Mouse (Mus musculus) kidney, embryonic 15.5 days (tissue): ENCODE measurements at regions not wholly inside any gene's neighbourhood (a gene's known extent, or its start where the extent isn't known, plus 50 kb on each side); places are given as distances from the start of the nearest gene placed in this dataset.
"Not testable (repeated sequence)": the region's sequence is repeated elsewhere in the genome, so short reads cannot be mapped to it uniquely, and the experiment has no call there.

Source experiments
- ATAC-seq: fragments of 200-750 bp; cut with Nextera tagmentation; replicated peaks from 2 replicates; pipeline ENCODE4 v1.8.0; 2017; ENCODE audit warnings: moderate TSS enrichment; ENCODE audit not compliant: low FRiP score
- H3K27ac ChIP-seq: fragments of 300-500 bp; sonication (generic); 2 replicates; pipeline ENCODE4 v1.5.1; 2015; ENCODE audit warnings: mild to moderate bottlenecking, inconsistent platforms
- H3K27me3 ChIP-seq: fragments of 300-500 bp; sonication (generic); 2 replicates; pipeline ENCODE4 v1.6.1; 2015; ENCODE audit warnings: inconsistent platforms
- H3K36me3 ChIP-seq: fragments of 300-500 bp; sonication (generic); 2 replicates; pipeline ENCODE4 v1.6.1; 2015; ENCODE audit warnings: inconsistent platforms
- H3K4me1 ChIP-seq: fragments of 300-500 bp; sonication (generic); 2 replicates; pipeline ENCODE4 v1.6.1; 2015; ENCODE audit warnings: inconsistent platforms
- H3K4me2 ChIP-seq: fragments of 300-500 bp; sonication (generic); 2 replicates; pipeline ENCODE4 v1.6.1; 2015; ENCODE audit warnings: moderate library complexity, mild to moderate bottlenecking, inconsistent platforms
- H3K4me3 ChIP-seq: fragments of 300-500 bp; sonication (generic); replicated peaks from 2 replicates; pipeline ENCODE4 v1.5.1; 2015; ENCODE audit warnings: mild to moderate bottlenecking, inconsistent platforms
- H3K9ac ChIP-seq: fragments of 300-500 bp; sonication (generic); 2 replicates; pipeline ENCODE4 v1.6.1; 2015; ENCODE audit warnings: mild to moderate bottlenecking, inconsistent platforms
- H3K9me3 ChIP-seq: fragments of 300-500 bp; sonication (generic); replicated peaks from 2 replicates; pipeline ENCODE4 v1.6.1; 2016; ENCODE audit warnings: inconsistent platforms
- WGBS: fragments of 180-500 bp; shearing (Covaris S2); methylation state at CpG from one replicate; pipeline ENCODE4 v1.1.7; 2015; ENCODE audit warnings: mixed read lengths; 5-methylcytosine and 5-hydroxymethylcytosine counted together

GRCm38 (mm10) chr5:14309981-14310380, 204.7 kb upstream of the Pclo start:
- Histone ChIP-seq H3K4me3 (no peak overlapping the region), H3K9me3 (no peaks in the 10 kb centered on the region), H3K27ac (no peak overlapping the region), H3K9ac (no peak overlapping the region), H3K4me1 (no peaks in the 10 kb centered on the region), H3K27me3 (no peaks in the 10 kb centered on the region), H3K4me2 (no peak overlapping the region), H3K36me3 (no peaks in the 10 kb centered on the region)
- ATAC-seq = no peak
- 86% methylated on average over 5 of the region's 5 CpGs for WGBS

GRCm38 (mm10) chr5:14311729-14312128, 203.0 kb upstream of the Pclo start:
- 87% methylated on average over 3 of the region's 3 CpGs for WGBS
- no peak for ATAC-seq
- no peak overlapping the region for H3K4me2 ChIP-seq
- H3K9ac ChIP-seq = no peak overlapping the region
- no peak overlapping the region for H3K4me3 ChIP-seq
- no peaks in the 10 kb centered on the region for H3K36me3 ChIP-seq
- no peaks in the 10 kb centered on the region for H3K27me3 ChIP-seq
- no peak overlapping the region for H3K27ac ChIP-seq
- no peaks in the 10 kb centered on the region for H3K4me1 ChIP-seq
- no peaks in the 10 kb centered on the region for H3K9me3 ChIP-seq

GRCm38 (mm10) chr5:14320216-14320615, 194.5 kb upstream of the Pclo start:
- ATAC-seq = no peak
- Histone ChIP-seq H3K9me3 (no peaks in the 10 kb centered on the region), H3K36me3 (no peaks in the 10 kb centered on the region), H3K4me2 (no peak overlapping the region), H3K27me3 (no peaks in the 10 kb centered on the region), H3K4me1 (no peaks in the 10 kb centered on the region), H3K4me3 (no peak overlapping the region), H3K27ac (no peak overlapping the region), H3K9ac (no peak overlapping the region)
- 78% methylated on average over 4 of the region's 4 CpGs for WGBS

GRCm38 (mm10) chr5:14322000-14322399, 192.7 kb upstream of the Pclo start:
- no peak overlapping the region for H3K4me3 ChIP-seq
- no peak overlapping the region for H3K9ac ChIP-seq
- H3K4me1 ChIP-seq = no peaks in the 10 kb centered on the region
- no peak for ATAC-seq
- no peaks in the 10 kb centered on the region for H3K36me3 ChIP-seq
- no peaks in the 10 kb centered on the region for H3K9me3 ChIP-seq
- H3K27ac ChIP-seq = no peak overlapping the region
- 73% methylated on average over 1 of the region's 1 CpGs for WGBS
- no peaks in the 10 kb centered on the region for H3K27me3 ChIP-seq
- no peak overlapping the region for H3K4me2 ChIP-seq

GRCm38 (mm10) chr5:14360446-14360845, 154.3 kb upstream of the Pclo start:
- no peaks in the 10 kb centered on the region for H3K36me3 ChIP-seq

GRCm38 (mm10) chr5:14389184-14389890, 125.4 kb upstream of the Pclo start:
- ATAC-seq = peak; percentile 83; the same call in 1 of the 2 replicates
- WGBS = 21% methylated on average over 6 of the region's 6 CpGs

More at GRCm38 (mm10) chr5:14360446-14360845, 154.3 kb upstream of the Pclo start:
- Histone ChIP-seq H3K4me3 (no peak overlapping the region), H3K27me3 (no peaks in the 10 kb centered on the region), H3K4me2 (no peak overlapping the region), H3K27ac (no peak overlapping the region), H3K9me3 (no peaks in the 10 kb centered on the region), H3K4me1 (no peaks in the 10 kb centered on the region), H3K9ac (no peak overlapping the region)
- ATAC-seq = no peak
- WGBS = 33% methylated on average over 1 of the region's 1 CpGs

GRCm38 (mm10) chr5:14391793-14392192, 122.9 kb upstream of the Pclo start:
- H3K27me3 ChIP-seq = no peaks in the 10 kb centered on the region
- no peak overlapping the region for H3K9ac ChIP-seq

More at GRCm38 (mm10) chr5:14389184-14389890, 125.4 kb upstream of the Pclo start:
- H3K4me3 ChIP-seq = no peak overlapping the region
- no peak overlapping the region for H3K4me2 ChIP-seq
- H3K36me3 ChIP-seq = no peaks in the 10 kb centered on the region
- no peak overlapping the region for H3K27ac ChIP-seq
- no peaks in the 10 kb centered on the region for H3K9me3 ChIP-seq
- no peaks in the 10 kb centered on the region for H3K4me1 ChIP-seq
- H3K9ac ChIP-seq = no peak overlapping the region
- no peaks in the 10 kb centered on the region for H3K27me3 ChIP-seq

GRCm38 (mm10) chr5:14403381-14403780, 111.3 kb upstream of the Pclo start:
- 89% methylated on average over 9 of the region's 12 CpGs for WGBS
- H3K27me3 ChIP-seq, H3K4me1 ChIP-seq, H3K4me2 ChIP-seq, H3K9me3 ChIP-seq, H3K9ac ChIP-seq, H3K27ac ChIP-seq, H3K36me3 ChIP-seq, ATAC-seq, H3K4me3 ChIP-seq: not testable (repeated sequence)

More at GRCm38 (mm10) chr5:14391793-14392192, 122.9 kb upstream of the Pclo start:
- H3K9me3 ChIP-seq = no peaks in the 10 kb centered on the region
- H3K4me2 ChIP-seq = no peak overlapping the region
- no peaks in the 10 kb centered on the region for H3K4me1 ChIP-seq
- no peak for ATAC-seq
- H3K4me3 ChIP-seq = no peak overlapping the region
- no peaks in the 10 kb centered on the region for H3K36me3 ChIP-seq
- 79% methylated on average over 3 of the region's 3 CpGs for WGBS
- no peak overlapping the region for H3K27ac ChIP-seq

GRCm38 (mm10) chr5:14404344-14404743, 110.4 kb upstream of the Pclo start:
- Histone ChIP-seq H3K4me2 (no peak overlapping the region), H3K4me3 (no peak overlapping the region), H3K27me3 (no peaks in the 10 kb centered on the region), H3K9me3 (no peaks in the 10 kb centered on the region), H3K4me1 (no peaks in the 10 kb centered on the region), H3K9ac (no peak overlapping the region), H3K27ac (no peak overlapping the region), H3K36me3 (no peaks in the 10 kb centered on the region)
- ATAC-seq = no peak
- WGBS = 81% methylated on average over 2 of the region's 2 CpGs

- no peak overlapping the region for H3K9ac ChIP-seq
- H3K4me1 ChIP-seq = no peaks in the 10 kb centered on the region
- no peak for ATAC-seq
- no peaks in the 10 kb centered on the region for H3K27me3 ChIP-seq
- no peak overlapping the region for H3K4me3 ChIP-seq
- H3K9me3 ChIP-seq = no peaks in the 10 kb centered on the region
- no peaks in the 10 kb centered on the region for H3K36me3 ChIP-seq
- H3K27ac ChIP-seq = no peak overlapping the region
- H3K4me2 ChIP-seq = no peak overlapping the region
- WGBS = 89% methylated on average over 1 of the region's 1 CpGs
Observed at GRCm38 (mm10) chr5:14415234-14415862, 99.4 kb upstream of the Pclo start.

GRCm38 (mm10) chr5:14453082-14453481, 61.6 kb upstream of the Pclo start:
- ATAC-seq = no peak
- 27% methylated on average over 4 of the region's 5 CpGs for WGBS

More at GRCm38 (mm10) chr5:14453082-14453481, 61.6 kb upstream of the Pclo start:
- H3K36me3 ChIP-seq = no peaks in the 10 kb centered on the region
- H3K4me2 ChIP-seq = no peak overlapping the region
- H3K4me1 ChIP-seq = no peaks in the 10 kb centered on the region
- H3K27me3 ChIP-seq = no peaks in the 10 kb centered on the region
- H3K9ac ChIP-seq = no peak overlapping the region
- H3K4me3 ChIP-seq = no peak overlapping the region
- no peak overlapping the region for H3K27ac ChIP-seq
- H3K9me3 ChIP-seq = no peaks in the 10 kb centered on the region
